Mouse (Mus musculus): ENCODE results near the gene Tnik.

GRCm38 (mm10) chr3:28402221-28402620 is 139.2 kb downstream of the Tnik start:
- TF ChIP-seq FLI1 (IDR thresholded peaks at IDR 0.05; ENCODE audit: low read length) (no peak), GATA1 (IDR thresholded peaks at IDR 0.05; ENCODE audit: borderline replicate concordance, low read length) (no peak)
